Mouse (Mus musculus) liver, postnatal 0 days (tissue): Measurements from ENCODE around the gene Snrpa.

Experiments used
- CTCF ChIP-seq: sonication (generic); IDR thresholded peaks from 2 replicates; pipeline ENCODE4 v1.5.1; 2016; ENCODE audit warnings: antibody characterized with exemption, low read depth
- EP300 ChIP-seq: IDR thresholded peaks from 2 replicates; pipeline ENCODE4 v1.6.1; 2016; ENCODE audit warnings: antibody characterized with exemption, low read depth, mild to moderate bottlenecking

DNA sequence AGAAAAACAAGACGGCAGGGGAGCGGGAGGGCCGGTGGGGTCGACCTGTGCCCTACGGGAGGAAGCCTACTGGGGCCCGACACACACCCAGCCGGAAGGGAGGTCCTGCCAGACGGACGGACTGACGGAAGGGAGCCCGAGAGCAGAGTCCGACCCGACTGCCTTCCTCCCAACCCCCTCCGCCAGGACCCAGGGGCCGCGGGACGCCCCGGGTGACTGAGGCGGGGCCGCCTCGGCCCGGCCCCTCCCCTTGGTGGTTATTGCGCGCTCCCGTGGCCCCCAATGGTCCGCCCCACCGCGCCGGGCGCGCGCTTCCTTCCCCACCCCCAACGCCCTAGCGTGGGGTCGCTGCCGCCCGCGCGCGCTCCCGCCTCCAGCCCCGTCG lies 29.9 kb downstream of the Snrpa start:
- TF ChIP-seq CTCF (no peak), EP300 (no peak)
